Comparison of ENCODE assay signal across 8 mouse cellular contexts in genomic region chr6:112489181-112489909, GRCm38 (mm10). TPM values are rescaled to one million over a fixed set of nuclear protein-coding genes. Genes with fewer than 3 reads are reported as not detected.
DNase-seq lines count a peak whose midpoint lies in the region; ATAC-seq and TF ChIP-seq lines count a peak whose summit lies in the region.

No protein-coding gene starts in this region.

- H3K4me3 ChIP-seq in heart, embryonic 11.5 days (ENCODE audit: low read depth, low read length): peak overlapping the region; percentile 30
- peak overlapping the region; percentile 43 for H3K4me3 ChIP-seq in forebrain, embryonic 13.5 days
- peak overlapping the region; percentile 50 for H3K4me3 ChIP-seq in kidney, embryonic 16.5 days (ENCODE audit: low read length)
- peak overlapping the region; percentile 38 for H3K4me3 ChIP-seq in midbrain, postnatal 0 days (ENCODE audit: low read depth, low read length)
- no peak overlapping the region for H3K4me3 ChIP-seq in cerebellum, adult 2 months (replicated peaks; ENCODE audit: insufficient read depth, low read depth, low read length)

- no peak for TF ChIP-seq POLR2A in cerebellum, adult 2 months (IDR thresholded peaks at IDR 0.05; ENCODE audit: borderline replicate concordance, insufficient read depth, low read length)

- intact Hi-C loops in heart, postnatal 25 days (cut with DNase I): no loop called here

- H3K27ac ChIP-seq in heart, embryonic 11.5 days (ENCODE audit: low read depth, low read length): no peak overlapping the region
- no peak overlapping the region for H3K27ac ChIP-seq in forebrain, embryonic 13.5 days
- no peak overlapping the region for H3K27ac ChIP-seq in kidney, embryonic 16.5 days (ENCODE audit: low read length)
- no peak overlapping the region for H3K27ac ChIP-seq in midbrain, postnatal 0 days (ENCODE audit: low read depth, low read length)
- H3K27ac ChIP-seq in cerebellum, adult 2 months (ENCODE audit: insufficient read depth, low read length): no peak overlapping the region

- peaks cover 15% of the 10 kb centered on the region for H3K4me1 ChIP-seq in heart, embryonic 11.5 days (ENCODE audit: control insufficient read depth, insufficient read depth, low read length)
- H3K4me1 ChIP-seq in forebrain, embryonic 13.5 days: peaks cover 21% of the 10 kb centered on the region
- H3K4me1 ChIP-seq in kidney, embryonic 16.5 days (ENCODE audit: insufficient read depth, low read length): peaks cover 13% of the 10 kb centered on the region
- H3K4me1 ChIP-seq in midbrain, postnatal 0 days (ENCODE audit: insufficient read depth, low read length): peaks cover 5% of the 10 kb centered on the region
- 0 out of 2 replicates have a peak, but pooled peaks cover 3% of the 10 kb centered on the region for H3K4me1 ChIP-seq in cerebellum, adult 2 months (ENCODE audit: control insufficient read depth, insufficient read depth, low read length)

- no peaks in the 10 kb centered on the region for H3K36me3 ChIP-seq in heart, embryonic 11.5 days (ENCODE audit: control insufficient read depth, insufficient read depth, low read length)
- no peaks in the 10 kb centered on the region for H3K36me3 ChIP-seq in forebrain, embryonic 13.5 days (ENCODE audit: poor library complexity, severe bottlenecking)
- no peaks in the 10 kb centered on the region for H3K36me3 ChIP-seq in kidney, embryonic 16.5 days (ENCODE audit: insufficient read depth, low read length)
- no peaks in the 10 kb centered on the region for H3K36me3 ChIP-seq in midbrain, postnatal 0 days (ENCODE audit: insufficient read depth, low read length)

- H3K27me3 ChIP-seq in heart, embryonic 11.5 days (ENCODE audit: control insufficient read depth, insufficient read depth, low read length): peaks cover 59% of the 10 kb centered on the region
- peaks cover 55% of the 10 kb centered on the region for H3K27me3 ChIP-seq in forebrain, embryonic 13.5 days
- peaks cover 22% of the 10 kb centered on the region for H3K27me3 ChIP-seq in kidney, embryonic 16.5 days (ENCODE audit: insufficient read depth, low read length)
- peaks cover 38% of the 10 kb centered on the region for H3K27me3 ChIP-seq in midbrain, postnatal 0 days (ENCODE audit: insufficient read depth, low read length)
- H3K27me3 ChIP-seq in cerebellum, adult 2 months (ENCODE audit: control insufficient read depth, insufficient read depth, low read length): no peaks in the 10 kb centered on the region; the same call in 1 of the 2 replicates

- H3K9ac ChIP-seq in heart, embryonic 11.5 days (ENCODE audit: low read depth, low read length): 0 out of 2 replicates have a peak overlapping the region, but pooled peaks have one; percentile 34
- peak overlapping the region; percentile 54 for H3K9ac ChIP-seq in forebrain, embryonic 13.5 days
- peak overlapping the region; percentile 56 for H3K9ac ChIP-seq in kidney, embryonic 16.5 days (replicated peaks; ENCODE audit: low read length)
- peak overlapping the region; percentile 33; the same call in 1 of the 2 replicates for H3K9ac ChIP-seq in midbrain, postnatal 0 days (replicated peaks; ENCODE audit: low read length, poor library complexity, severe bottlenecking)

- DNase-seq in heart, postnatal 25 days (ENCODE audit: low spot score): no peak
- DNase-seq in ZHBTc4 (ENCODE audit: low read depth, low spot score): peak; percentile 61
- DNase-seq in midbrain, postnatal 0 days (ENCODE audit: low spot score): peak; percentile 14
- DNase-seq in natural killer cell, adult 2 months (ENCODE audit: low spot score in 2 of 2): no peak
- no peak for DNase-seq in cerebellum, adult 2 months

- TF ChIP-seq CTCF in midbrain, postnatal 0 days (IDR thresholded peaks at IDR 0.05): peak; percentile 44
- TF ChIP-seq CTCF in cerebellum, adult 2 months (IDR thresholded peaks at IDR 0.05; ENCODE audit: borderline replicate concordance, insufficient read depth, low read depth, low read length): no peak

- no peaks in the 10 kb centered on the region for H3K9me3 ChIP-seq in heart, embryonic 11.5 days (replicated peaks; ENCODE audit: control insufficient read depth, low read length)
- H3K9me3 ChIP-seq in forebrain, embryonic 13.5 days (replicated peaks): no peaks in the 10 kb centered on the region
- no peaks in the 10 kb centered on the region for H3K9me3 ChIP-seq in kidney, embryonic 16.5 days (ENCODE audit: low read length)
- no peaks in the 10 kb centered on the region for H3K9me3 ChIP-seq in midbrain, postnatal 0 days (ENCODE audit: low read length)

- H3K4me2 ChIP-seq in heart, embryonic 11.5 days: peak overlapping the region; percentile 68
- H3K4me2 ChIP-seq in forebrain, embryonic 13.5 days: peak overlapping the region; percentile 80
- peak overlapping the region; percentile 78 for H3K4me2 ChIP-seq in kidney, embryonic 16.5 days (replicated peaks; ENCODE audit: low read depth, low read length)
- peak overlapping the region; percentile 69 for H3K4me2 ChIP-seq in midbrain, postnatal 0 days (ENCODE audit: low read depth, low read length, poor library complexity, severe bottlenecking)

- WGBS in heart, embryonic 11.5 days (ENCODE audit: insufficient replicate concordance): 6% methylated on average over 72 of the region's 72 CpGs
- 3% methylated on average over 67 of the region's 72 CpGs for whole genome bisulfite sequencing in forebrain, embryonic 13.5 days
- 3% methylated on average over 72 of the region's 72 CpGs for WGBS in kidney, embryonic 16.5 days
- 3% methylated on average over 68 of the region's 72 CpGs for WGBS in midbrain, postnatal 0 days
- 5% methylated on average over 72 of the region's 72 CpGs for WGBS in cerebellum, adult 2 months

- ATAC-seq in heart, embryonic 11.5 days (replicated peaks; ENCODE audit: insufficient number of reproducible peaks, low FRiP score, low TSS enrichment): no peak
- peak; percentile 56 for ATAC-seq in forebrain, embryonic 13.5 days
- ATAC-seq in kidney, embryonic 16.5 days (ENCODE audit: low FRiP score, low TSS enrichment): peak; percentile 11; the same call in 1 of the 2 replicates
- ATAC-seq in midbrain, postnatal 0 days (ENCODE audit: low FRiP score): peak; percentile 45

RNA-seq across cellular contexts. Expression of gene Oxtr, which starts 0.4 kb away (rescaled TPM):
- 0.13 and 0.26 TPM in 2 replicates for polyA plus RNA-seq in heart, embryonic 11.5 days (2014; fragmentation: Nextera tagmentation; extraction: Ambion mirVana)
- total RNA-seq in heart, postnatal 25 days (2021): under 1 TPM; 0.31 to 0.48 TPM
- polyA plus RNA-seq in forebrain, embryonic 13.5 days (2015; fragmentation: Nextera tagmentation; extraction: Ambion mirVana): 0.08 and 0.15 TPM in 2 replicates
- 6.4 and 7.2 TPM in 2 replicates for polyA plus RNA-seq in kidney, embryonic 16.5 days (2015; fragmentation: Nextera tagmentation; extraction: Ambion mirVana)
- total RNA-seq in midbrain, postnatal 0 days (2014; rRNA removed): 4.9 and 5.9 TPM in 2 replicates
- 2.9 and 3.2 TPM in 2 replicates for polyA plus RNA-seq in midbrain, postnatal 0 days (2015; fragmentation: Nextera tagmentation; extraction: Ambion mirVana)
- 0.81 and 0.88 TPM in 2 replicates for polyA plus RNA-seq in cerebellum, adult 2 months (2012; rRNA removed)

RNA-seq across cellular contexts. Expression of gene Cav3, which starts 30.0 kb away (rescaled TPM):
- polyA plus RNA-seq in heart, embryonic 11.5 days (2014; fragmentation: Nextera tagmentation; extraction: Ambion mirVana): 59.6 and 64.9 TPM in 2 replicates
- total RNA-seq in heart, postnatal 25 days (2021): 100 to 1,000 TPM; 115 to 120 TPM
- 0.15 TPM in 1 of 2 replicates, not detected in the other for polyA plus RNA-seq in forebrain, embryonic 13.5 days (2015; fragmentation: Nextera tagmentation; extraction: Ambion mirVana)
- 2.3 and 3.2 TPM in 2 replicates for polyA plus RNA-seq in kidney, embryonic 16.5 days (2015; fragmentation: Nextera tagmentation; extraction: Ambion mirVana)
- not detected in 2 replicates for total RNA-seq in midbrain, postnatal 0 days (2014; rRNA removed)
- polyA plus RNA-seq in midbrain, postnatal 0 days (2015; fragmentation: Nextera tagmentation; extraction: Ambion mirVana): not detected in 2 replicates
- 0.33 and 0.51 TPM in 2 replicates for polyA plus RNA-seq in cerebellum, adult 2 months (2012; rRNA removed)

Comparison
In these comparisons a context has a peak if more than half of its experiments do, and no peak if none do; other contexts are left out.
1. DNase-seq: peak in ZHBTc4 (single experiment) and midbrain, postnatal 0 days (single experiment); none in heart, postnatal 25 days (single experiment), natural killer cell, adult 2 months (0 of 2) and cerebellum, adult 2 months (0 of 2).
2. RNA of gene Cav3, which starts 30.0 kb away (polyA plus RNA-seq): 59.6 to 64.9 TPM in heart, embryonic 11.5 days; 2.3 to 3.2 TPM in kidney, embryonic 16.5 days, 0.33 to 0.51 TPM in cerebellum, adult 2 months, 0.15 TPM in forebrain, embryonic 13.5 days and not detected in midbrain, postnatal 0 days; every median in the first group is over 10 times any median in the second.
3. Peak in every context shown above with its lines, with median percentiles within 50 percentile points of each other: H3K4me2 ChIP-seq and H3K9ac ChIP-seq.